Mouse (Mus musculus): ENCODE measurements around the gene Ripor3.
"Not testable (repeated sequence)": the region's sequence is repeated elsewhere in the genome, so short reads cannot be mapped to it uniquely, and the experiment has no call there.

Ripor3 gene

DNA sequence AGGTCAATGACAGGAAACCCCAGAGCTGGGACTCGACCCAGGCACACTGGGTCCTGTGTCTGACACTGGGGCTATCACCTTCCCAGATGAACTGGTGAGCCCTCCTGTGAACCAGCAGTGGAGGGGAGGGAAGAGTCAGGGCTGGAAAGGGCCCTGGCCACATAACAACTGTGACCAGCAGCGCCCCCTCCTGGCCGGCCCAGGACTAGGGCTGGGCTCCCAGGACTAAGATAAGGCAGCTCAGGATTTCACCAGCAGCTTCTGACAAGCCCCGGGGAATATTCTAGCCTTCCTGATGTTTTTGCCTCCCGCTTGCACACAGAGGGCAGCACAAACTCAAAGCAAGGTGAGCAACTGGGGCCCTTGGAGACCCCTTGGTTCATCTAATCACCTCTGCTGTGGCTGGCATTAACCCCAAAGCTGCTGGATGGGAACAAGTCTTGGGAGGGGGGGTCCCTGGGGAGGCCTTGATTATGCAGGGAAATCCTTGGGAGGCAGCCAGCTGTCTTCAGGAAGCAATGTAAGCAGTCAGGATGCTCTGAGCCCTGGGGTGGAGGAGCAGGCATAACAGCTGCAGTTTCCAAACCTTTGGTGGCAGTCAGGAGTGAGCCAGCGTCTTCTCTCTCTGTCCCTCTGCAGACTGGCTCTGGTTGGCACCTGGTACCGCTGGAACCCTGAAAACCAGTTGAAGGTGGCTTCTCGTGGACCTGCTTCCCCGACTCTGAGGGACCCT lies at the start of gene Ripor3:
Gene Ripor3 (minus strand): TSS at position 683 of the 733 bp plus-strand sequence.
- peak; percentile 72 to 88 for DNase-seq (ENCODE audit: low spot score in 2 of 2)

DNA sequence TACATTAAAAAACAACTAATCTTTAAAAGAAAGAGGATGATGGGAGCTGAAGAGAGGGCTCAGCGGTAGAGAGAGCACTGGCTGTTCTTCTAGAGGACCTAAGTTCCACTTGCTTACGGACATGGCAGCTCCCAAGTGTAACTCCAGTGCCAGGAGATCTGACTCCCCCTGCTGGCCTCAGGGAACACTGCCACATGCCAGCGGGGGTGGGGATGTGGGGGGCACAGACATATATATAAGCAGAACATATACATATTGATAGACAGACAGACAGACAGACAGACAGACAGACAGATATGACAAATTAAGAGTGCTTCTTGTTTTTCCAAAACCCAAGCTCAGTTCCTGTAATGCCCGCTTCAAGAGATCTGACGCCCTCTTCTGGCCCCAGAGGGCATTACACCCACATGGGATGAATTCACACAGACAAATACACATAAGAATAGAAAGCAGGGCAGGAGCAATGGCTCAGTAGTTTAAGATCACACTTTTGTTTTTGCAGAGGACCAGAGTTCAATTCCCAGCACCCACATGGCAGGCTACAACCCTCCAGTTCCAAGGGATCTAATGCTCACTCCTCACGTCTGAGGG lies 48.9 kb upstream of the Ripor3 start:
- no peak for DNase-seq (ENCODE audit: low spot score in 2 of 2)

DNA sequence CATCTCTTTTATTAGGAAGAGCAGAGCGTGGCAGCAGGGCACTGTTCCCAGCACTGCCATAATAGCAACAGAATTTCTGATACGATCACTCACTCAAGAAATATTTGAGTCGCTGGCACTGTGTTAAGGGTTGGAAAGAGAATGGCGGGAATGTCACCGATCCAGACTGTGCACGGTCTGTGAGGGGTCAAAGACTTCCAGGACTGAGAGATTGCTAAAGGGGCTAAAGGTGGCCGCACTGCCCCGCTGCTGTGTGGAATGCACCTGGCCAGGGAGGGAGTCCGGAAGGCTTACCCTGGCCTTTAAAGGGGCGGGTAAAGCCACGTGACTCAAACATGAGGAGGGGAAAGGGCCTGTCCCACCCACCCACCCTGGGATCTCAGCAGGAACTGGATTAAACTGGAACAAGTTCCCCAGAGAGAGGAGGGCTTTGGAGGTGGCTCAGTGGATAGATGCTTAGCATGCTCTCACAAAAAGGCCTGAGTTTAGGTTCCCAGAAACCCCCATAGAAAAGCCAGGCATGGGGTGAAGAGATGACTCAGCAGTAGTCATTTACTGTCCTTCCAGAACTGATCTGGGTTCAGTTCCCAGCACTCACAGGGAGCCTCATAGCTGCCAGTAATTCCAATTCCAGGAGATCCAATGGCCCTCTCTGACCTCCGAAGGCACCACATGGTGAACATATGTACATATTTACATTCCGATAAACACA lies 48.2 kb upstream of the Ripor3 start:
- DNase-seq (ENCODE audit: low spot score in 2 of 2): no peak

DNA sequence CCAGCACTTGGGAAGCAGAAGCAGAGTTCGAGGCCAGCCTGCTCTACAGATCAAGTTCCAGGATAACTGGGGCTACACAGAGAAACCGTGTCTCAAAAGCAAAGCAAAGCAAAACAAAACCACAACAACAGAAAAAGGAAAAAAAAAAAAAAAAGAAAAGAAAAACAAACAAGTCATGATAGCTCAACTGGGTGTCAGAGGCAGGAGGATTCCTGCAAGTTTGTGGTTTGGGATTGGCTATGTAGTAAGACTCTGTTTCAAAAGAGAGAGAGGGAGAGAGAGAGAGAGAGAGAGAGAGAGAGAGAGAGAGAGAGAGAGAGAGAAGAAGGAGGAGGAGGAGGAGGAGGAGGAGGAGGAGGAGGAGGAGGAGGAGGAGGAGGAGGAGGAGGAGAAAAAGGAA lies 47.5 kb upstream of the Ripor3 start:
- not testable (repeated sequence) for DNase-seq (ENCODE audit: low spot score in 2 of 2)

DNA sequence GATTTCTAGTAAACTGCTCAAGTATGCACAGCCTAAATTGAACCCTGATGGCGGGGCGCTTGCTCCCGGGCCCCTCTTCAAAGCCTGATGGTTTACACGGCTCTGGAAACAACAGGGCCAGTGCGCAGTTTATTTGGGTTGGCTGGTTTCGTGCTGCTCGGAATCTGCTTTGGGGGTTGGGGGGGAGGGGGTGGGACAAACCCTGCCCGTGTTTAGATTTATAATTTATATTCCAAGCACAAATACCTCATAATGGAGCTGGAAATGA lies 46.2 kb upstream of the Ripor3 start:
- no peak for DNase-seq (ENCODE audit: low spot score in 2 of 2)

DNA sequence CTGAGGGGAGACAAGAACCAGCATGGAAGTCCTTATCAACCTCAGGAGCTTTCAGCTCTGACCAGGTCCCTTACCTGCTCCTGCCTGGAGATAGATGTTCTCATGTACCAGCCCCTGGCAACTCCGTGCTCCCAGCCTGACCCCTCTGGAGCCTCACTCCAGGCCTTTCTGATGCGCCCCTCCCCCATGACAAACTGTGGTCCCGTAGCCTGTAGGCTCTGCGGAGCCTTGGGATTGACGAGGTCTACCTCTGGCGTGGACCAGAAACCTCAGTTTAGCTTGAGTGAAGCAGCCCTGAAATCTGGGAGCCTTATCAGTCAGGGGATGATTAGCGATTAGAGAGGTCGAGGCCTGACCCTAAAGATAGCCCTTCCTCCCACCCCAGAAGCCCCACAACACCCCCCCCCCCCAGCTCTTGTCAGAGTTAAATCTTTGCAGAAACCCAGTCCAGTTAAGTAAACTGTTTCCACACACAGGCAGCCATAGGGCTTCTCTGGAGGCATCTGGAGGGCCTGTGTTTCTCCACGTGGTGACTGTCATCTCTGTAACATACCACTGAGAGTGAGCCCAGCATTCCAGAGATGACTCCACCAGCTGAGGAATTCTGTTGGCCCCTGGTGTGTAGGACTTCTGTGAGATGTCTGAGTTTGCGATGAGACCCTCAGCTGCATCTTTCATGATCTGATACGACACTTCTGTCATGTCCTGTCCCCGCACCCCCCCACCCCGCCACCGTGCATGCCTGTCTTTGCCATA lies 45.7 kb upstream of the Ripor3 start:
- DNase-seq (ENCODE audit: low spot score in 2 of 2): no peak

DNA sequence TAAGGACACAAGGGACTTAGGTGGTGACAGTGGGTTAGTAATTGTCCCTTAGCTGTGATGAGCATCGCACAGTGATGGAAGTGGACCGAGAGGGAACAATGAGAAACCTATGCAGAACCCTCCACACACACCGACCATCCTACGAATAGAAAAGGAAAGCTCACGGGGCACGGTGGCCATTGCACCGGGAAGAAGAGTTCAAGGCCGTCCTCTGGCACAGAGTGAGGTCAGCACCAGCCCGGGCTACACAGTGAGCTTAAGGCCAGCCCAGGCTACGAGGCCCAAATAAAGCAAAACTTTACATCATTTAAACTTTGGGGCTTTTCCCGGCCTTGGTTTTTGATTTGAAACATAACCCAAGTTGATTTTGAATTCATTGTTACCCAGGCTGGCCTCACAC lies 43.7 kb upstream of the Ripor3 start:
- DNase-seq (ENCODE audit: low spot score in 2 of 2): no peak

DNA sequence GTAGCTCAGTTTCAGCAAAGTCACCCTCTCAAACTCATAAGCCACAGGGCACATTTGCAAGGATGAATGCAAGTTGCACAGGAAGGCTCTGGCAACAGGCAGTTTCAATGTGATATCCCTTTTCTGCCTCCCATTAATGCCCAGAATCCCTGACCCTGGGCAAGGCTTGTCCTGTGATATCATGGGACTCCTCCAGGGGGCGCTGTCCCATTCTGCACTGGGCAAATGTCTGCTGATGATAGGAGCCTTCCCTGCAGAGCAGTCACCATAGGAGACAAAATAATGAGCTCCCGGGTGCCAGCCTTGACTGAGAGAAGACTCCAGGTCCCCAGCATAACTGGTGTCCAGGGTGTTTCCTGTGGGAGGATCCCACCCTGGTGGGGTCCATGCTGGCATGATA lies 42.3 kb upstream of the Ripor3 start:
- DNase-seq (ENCODE audit: low spot score in 2 of 2): peak in 1 of 2 experiments; percentile 42

DNA sequence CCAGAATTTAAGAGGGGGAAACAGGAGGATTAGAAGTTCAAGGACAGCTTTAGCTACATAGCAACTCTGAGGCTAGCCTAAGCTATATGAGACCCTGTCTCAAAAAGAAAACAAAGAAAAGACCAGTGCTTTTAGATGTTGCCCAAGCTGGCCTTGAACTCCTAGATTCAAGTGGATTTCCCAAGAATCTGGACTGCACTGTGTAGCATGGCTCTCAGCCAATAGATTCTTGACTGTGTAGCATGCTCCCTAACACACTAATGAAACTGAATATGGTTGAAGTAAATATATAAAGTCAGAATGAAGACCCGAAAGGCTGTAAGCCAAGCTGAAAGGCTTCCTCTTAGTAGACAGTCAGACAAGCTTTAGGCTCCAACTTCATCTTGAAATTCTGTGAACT lies 41.7 kb upstream of the Ripor3 start:
- no peak for DNase-seq (ENCODE audit: low spot score in 2 of 2)

DNA sequence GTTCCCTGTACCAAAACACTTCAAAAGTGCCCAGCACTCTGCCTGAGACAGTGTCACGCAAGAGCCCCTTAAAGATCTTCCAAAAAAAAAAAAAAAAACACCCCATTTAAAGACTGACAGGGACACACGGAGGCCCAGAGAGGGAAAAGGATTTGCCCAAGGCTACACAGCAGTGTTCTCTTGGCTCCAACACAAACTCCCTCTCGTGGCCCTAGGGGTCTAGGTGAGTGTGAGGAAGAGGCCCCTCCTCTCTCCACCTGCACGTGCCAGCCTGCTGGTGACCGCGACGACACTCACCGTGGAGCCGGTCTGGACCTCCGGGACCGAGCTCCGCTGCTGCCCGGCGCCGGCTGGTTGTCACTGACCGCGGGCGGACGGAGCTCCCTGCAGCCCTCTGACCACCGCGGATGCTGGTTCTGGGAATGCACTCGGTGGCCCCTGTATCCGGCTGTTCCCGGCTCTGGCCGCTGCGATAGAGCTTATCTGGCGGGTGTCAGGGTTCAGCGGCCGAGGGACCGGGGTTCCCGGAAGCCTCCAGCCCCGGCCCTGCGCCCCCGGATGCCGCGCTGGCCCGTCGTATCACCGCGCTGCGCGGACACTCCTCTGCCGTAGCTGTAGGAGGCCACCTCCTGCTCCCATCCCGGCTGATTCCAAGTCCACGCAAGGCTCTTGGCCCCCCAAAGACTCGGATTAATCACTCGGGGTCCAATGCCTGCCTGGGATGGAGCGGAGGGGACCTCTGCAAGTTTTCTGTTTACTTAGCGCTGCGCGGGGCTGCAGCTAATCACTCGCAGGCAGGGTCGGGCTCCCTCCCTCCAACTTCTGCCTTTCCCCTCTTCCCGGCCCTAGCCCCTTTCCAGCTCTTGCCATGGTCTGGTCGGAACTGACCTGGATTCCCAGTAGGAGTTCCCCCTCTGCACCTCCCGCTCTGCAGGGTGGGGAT lies 39.9 kb upstream of the Ripor3 start:
- DNase-seq (ENCODE audit: low spot score in 2 of 2): no peak

DNA sequence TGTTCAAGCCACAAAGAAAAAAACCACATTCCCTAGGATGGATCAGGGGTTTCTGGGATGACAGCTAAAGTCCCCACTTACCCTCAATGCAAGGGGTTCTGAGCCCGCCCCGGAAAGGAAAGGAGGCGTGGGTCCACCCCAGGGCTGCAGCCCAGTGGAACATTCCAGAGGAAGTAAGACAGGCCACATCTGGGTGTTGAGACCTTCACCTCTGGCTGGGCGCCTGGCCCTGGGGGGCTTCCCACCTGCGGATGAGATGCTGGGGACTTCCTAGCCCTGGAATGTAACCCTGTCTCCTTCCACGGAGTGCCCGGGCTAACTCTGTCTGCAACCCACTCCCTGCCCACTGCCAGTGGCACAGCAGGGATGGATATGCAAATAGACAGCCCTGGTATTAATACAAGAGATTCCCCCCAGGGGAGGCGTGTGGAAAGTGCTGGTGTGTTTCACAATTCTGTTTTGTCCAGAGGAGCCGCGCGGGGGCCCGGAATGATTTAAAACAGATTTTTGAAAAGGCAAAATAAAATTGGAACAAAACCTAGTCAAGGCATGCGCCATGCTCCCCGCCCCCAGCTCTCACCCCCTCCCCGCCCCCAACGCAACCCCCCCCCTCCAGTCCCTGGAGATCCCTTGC lies 38.7 kb upstream of the Ripor3 start:
- DNase-seq (ENCODE audit: low spot score in 2 of 2): no peak

DNA sequence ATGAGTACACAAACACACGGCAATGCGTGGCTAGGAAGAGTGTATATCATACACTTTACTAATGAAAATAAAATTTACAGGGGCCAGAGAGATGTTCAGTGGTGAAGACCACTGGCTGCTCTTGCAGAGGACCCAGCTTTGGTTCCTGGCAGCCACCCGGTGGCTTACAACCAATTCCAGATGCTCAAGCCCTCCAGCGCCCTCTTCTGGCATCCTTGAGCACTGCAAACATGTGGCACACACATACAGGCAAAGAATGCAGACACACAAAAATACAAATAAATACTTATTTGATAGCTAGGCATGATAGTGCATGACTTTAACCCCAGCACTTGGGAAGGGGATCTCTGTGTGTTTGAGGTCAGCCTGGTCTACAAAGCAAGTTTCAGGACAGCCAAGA lies 36.0 kb upstream of the Ripor3 start:
- no peak for DNase-seq (ENCODE audit: low spot score in 2 of 2)

DNA sequence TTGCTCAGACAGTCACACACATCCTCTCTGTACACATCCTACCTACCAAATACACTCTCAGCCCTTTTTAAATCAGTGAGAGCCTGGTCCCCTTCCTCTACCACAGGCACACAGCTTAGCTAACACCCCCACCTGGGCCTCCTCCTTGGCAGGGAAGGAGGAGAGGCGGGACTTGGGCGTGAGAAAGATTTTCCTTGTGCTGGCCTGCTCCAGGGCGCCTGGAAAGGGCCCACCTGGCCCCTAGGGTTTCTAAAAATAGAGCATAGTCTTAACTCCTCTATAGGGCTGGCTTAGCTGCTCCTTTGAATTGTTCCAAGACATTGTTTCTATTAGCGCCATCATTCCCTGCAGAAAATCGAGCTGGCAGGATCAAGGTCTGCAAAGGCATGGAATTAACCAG lies 35.4 kb upstream of the Ripor3 start:
- peak in 1 of 2 experiments; percentile 45 for DNase-seq (ENCODE audit: low spot score in 2 of 2)

DNA sequence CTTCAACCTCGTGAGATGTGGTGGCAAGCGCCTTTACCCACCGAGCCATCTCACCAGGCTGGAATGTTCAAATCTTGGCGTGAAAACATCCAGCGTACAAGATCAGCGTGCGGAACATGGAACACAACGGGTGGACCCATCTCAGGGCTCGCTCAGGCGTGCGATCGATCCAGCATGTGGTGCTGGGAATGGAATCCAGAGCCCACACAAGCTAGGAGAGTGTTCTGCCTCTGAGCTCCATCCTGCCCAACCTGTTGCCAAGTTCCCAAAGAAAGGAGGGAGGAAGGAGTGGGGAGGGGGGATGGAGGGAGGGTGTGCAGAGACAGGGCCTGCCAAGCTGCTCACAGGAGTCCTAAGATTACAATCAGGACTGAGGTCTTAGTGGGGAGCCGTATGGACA lies 34.9 kb upstream of the Ripor3 start:
- no peak for DNase-seq (ENCODE audit: low spot score in 2 of 2)

DNA sequence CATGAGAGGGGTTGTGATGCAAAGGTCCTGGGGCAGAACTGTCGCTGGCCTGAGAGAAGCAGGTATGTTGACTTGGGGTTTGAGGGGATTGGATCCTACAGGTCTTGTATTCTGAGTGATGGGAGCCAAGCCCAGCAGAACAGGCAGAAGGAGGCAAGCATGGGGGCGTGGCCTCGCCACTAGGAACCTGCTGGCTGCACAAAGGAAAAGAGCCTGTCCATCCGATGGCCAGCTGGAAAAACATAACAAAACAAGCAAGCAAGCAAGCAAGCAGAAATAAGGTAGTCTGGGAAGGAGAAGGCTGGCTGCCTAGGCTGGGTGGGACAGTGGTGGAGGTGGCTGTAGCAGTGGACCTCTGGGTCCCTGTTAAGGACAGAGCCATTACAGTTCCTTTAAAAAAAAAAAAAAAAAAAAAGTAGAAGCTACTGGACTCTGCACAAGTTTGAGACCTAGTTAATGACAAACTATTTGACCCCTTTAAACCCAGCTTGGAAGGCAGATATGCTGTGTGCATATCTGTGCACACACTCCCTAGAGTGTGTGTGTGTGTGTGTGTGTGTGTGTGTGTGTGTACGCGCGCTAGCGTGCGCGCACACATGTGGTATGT lies 34.4 kb upstream of the Ripor3 start:
- no peak for DNase-seq (ENCODE audit: low spot score in 2 of 2)

DNA sequence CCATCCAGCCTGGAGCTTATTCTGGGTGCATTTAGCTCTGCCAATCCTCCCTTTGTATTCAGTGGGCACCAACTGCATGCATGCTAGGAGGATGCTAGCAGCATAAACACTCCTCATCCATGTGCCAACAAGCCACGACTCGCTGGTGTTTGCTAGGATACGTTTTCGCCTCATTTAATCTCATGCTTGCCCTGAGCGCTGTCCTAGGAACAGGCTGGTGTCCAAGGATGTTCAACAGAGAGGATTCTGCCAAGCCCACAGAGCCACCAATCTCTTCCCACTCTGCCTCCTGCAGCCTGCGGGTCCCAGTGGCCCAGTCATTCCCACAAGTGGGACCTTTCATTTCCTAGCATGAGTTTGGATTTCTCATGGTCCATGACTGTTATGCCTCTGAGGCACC lies 31.6 kb upstream of the Ripor3 start:
- no peak for DNase-seq (ENCODE audit: low spot score in 2 of 2)

DNA sequence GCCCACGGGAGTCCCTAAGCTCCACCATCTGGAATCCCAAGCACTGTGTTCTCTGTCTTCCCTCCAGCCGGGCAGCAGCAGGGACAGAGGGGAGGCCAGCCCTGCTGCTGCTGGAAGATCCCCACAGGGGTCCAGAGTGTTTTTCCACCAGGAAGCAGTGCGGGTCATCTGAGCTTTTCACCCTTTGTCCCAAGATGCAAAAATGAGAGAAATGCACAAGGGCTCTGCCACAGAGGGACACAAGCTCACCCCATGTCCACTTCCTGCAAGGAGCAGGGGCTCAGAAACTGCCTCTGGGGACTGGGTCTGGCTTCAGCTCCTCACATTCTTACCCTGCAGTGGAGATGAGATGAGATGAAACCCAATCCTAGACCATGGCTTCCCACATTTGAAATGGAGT lies 30.3 kb upstream of the Ripor3 start:
- DNase-seq (ENCODE audit: low spot score in 2 of 2): no peak

DNA sequence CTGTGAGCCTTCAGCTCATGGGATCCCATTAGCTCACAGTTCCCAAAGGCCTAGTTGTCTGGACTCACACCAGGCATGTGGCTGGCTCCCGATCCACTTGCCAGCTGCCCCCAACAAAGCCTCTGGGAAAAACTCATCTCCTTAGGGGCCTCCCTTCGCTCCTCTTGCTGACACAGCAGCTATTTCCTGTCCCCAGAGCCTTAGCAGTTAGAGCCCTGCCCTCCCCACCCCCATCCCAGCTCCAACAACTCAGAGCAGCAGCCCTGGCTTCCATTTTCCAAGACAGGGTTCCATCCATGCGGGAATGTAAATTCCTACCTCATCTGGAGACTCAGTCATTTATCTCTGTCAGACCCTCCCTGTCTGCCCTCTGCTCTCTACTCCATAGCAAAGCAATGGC lies 26.6 kb upstream of the Ripor3 start:
- no peak for DNase-seq (ENCODE audit: low spot score in 2 of 2)

DNA sequence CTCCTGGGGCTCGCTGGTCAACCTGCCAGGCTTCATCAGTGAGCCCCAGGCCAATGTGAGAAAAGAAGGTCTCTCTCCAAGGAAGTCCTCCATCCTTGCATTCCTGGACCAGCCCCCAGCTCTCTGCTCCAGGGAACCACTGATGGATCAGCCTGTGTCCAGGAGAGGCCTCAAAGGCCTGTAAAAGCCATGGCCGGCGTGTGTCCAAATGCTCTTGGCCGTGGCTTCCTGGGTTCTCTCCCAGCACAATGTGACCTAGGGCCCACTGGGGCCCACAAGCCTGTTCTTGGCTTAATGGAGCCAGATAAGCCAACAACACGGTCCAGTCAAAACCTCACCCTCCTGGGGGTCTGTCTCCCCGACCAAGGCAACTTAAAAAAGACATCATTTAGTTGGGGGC lies 25.5 kb upstream of the Ripor3 start:
- no peak for DNase-seq (ENCODE audit: low spot score in 2 of 2)

DNA sequence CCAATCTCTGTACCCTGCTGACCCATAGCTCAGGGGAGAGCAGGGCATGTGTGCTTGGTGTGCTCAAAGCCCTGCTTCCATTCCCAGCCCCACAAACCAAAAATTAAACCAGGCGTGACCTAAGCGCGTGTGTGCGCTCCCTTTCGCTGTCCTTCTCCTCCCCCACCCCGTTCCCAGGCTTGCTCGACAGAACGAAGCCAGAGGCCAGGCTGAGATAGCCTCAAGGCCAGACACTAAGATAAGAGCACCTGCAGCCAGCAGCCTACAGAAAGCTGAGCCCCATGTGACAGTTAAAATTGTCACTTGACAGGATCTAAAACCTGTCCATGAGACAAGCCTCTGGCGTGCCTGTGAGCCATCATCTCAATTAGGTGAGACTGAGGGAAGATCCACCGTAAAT lies 23.5 kb upstream of the Ripor3 start:
- DNase-seq (ENCODE audit: low spot score in 2 of 2): no peak

DNA sequence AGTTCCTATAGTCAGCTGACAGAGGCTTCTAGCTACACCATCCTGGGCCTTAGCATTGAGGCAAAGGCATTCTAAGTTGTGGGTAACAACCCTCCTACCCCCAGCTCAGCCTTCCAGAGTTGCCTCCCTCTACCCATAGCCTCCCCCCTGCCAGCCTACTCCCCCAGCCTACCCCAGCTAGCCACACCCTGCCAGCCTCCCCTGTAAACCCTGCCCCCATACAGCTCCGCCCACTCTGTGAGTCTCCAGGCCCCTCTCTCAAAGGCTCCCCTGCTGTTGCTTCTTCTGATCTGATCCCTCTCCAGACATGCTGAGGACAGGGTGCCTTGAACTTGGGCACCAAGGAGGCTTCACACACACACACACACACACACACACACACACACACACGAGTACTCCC lies 21.4 kb upstream of the Ripor3 start:
- no peak for DNase-seq (ENCODE audit: low spot score in 2 of 2)
